Mouse (Mus musculus): ENCODE results near the gene Slc27a3.

DNA sequence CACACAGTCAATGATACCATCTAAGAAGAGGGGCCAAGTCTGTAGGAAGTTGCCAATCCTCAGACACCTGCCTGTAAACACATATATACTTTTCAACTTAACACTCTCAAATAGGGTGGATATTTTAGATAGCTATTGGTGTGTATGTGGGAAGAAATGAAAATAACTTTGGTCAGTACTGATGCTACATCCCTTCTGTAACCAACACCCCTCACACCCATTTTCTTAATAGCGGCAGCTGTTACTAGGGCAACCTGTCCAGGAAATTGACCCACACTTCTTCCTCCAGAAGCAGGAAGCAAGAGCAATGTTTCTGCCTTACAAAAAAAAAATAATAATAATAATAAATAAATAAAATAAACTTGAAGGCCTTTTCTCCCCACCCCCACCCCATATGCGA is 42.6 kb upstream of the Slc27a3 start:
- no peak for TF ChIP-seq POLR2A (IDR thresholded peaks at IDR 0.05; ENCODE audit: insufficient read depth, low read depth, low read length)
- TF ChIP-seq CTCF (IDR thresholded peaks at IDR 0.05): no peak
- TF ChIP-seq EP300 (IDR thresholded peaks at IDR 0.05; ENCODE audit: insufficient read depth, low read depth, low read length): no peak
